Mouse (Mus musculus) hindbrain, embryonic 16.5 days (tissue): ENCODE results near the gene Setd3. TPM values are rescaled to one million over a fixed set of nuclear protein-coding genes. Genes with fewer than 3 reads are reported as not detected.

Experiments used
- ATAC-seq: fragments of 200-750 bp; cut with Nextera tagmentation; 2 replicates; pipeline ENCODE4 v1.8.0; 2017; ENCODE audit warnings: moderate TSS enrichment, moderate library complexity
- H3K27ac ChIP-seq: fragments of 300-500 bp; sonication (generic); 2 replicates; pipeline ENCODE4 v1.5.1; 2014; ENCODE audit warnings: low read depth, mild to moderate bottlenecking, control low read depth, low read length, moderate library complexity
- H3K27me3 ChIP-seq: fragments of 300-500 bp; sonication (generic); replicated peaks from 2 replicates; pipeline ENCODE4 v1.6.1; 2014; ENCODE audit warnings: low read length; ENCODE audit not compliant: control insufficient read depth, insufficient read depth
- H3K36me3 ChIP-seq: fragments of 300-500 bp; sonication (generic); 2 replicates; pipeline ENCODE4 v1.6.1; 2014; ENCODE audit warnings: mild to moderate bottlenecking, low read length, moderate library complexity, mixed read lengths; ENCODE audit not compliant: control insufficient read depth, insufficient read depth
- H3K4me1 ChIP-seq: fragments of 300-500 bp; sonication (generic); 2 replicates; pipeline ENCODE4 v1.6.1; 2014; ENCODE audit warnings: low read depth, low read length; ENCODE audit not compliant: control insufficient read depth, insufficient read depth
- H3K4me2 ChIP-seq: fragments of 300-500 bp; sonication (generic); 2 replicates; pipeline ENCODE4 v1.6.1; 2014; ENCODE audit warnings: mild to moderate bottlenecking, low read length, control low read depth, moderate library complexity
- H3K4me3 ChIP-seq: fragments of 300-500 bp; sonication (generic); 2 replicates; pipeline ENCODE4 v1.5.1; 2014; ENCODE audit warnings: mild to moderate bottlenecking, low read length, control low read depth, moderate library complexity
- H3K9ac ChIP-seq: fragments of 300-500 bp; sonication (generic); 2 replicates; pipeline ENCODE4 v1.6.1; 2014; ENCODE audit warnings: low read depth, mild to moderate bottlenecking, control low read depth, low read length, moderate library complexity
- H3K9me3 ChIP-seq: fragments of 300-500 bp; sonication (generic); 2 replicates; pipeline ENCODE4 v1.6.1; 2014; ENCODE audit warnings: mild to moderate bottlenecking, low read length, moderate library complexity; ENCODE audit not compliant: control insufficient read depth
- WGBS: fragments of 180-500 bp; shearing (Covaris S2); extraction: QIAGEN DNeasy Blood & Tissue Kit; methylation state at CpG from one replicate; pipeline ENCODE4 v1.1.7; 2014; 5-methylcytosine and 5-hydroxymethylcytosine counted together
- polyA plus RNA-seq: library from polyadenylated mRNA; unstranded; fragments of >200 nt; fragmentation: Nextera tagmentation; extraction: Ambion mirVana; gene quantifications from 2 replicates; pipeline ENCODE4 v1.2.1, GENCODE M21; 2015

Gene Setd3
- polyA plus RNA-seq, 1 experiment from 2014 or later = 93.6 TPM

DNA sequence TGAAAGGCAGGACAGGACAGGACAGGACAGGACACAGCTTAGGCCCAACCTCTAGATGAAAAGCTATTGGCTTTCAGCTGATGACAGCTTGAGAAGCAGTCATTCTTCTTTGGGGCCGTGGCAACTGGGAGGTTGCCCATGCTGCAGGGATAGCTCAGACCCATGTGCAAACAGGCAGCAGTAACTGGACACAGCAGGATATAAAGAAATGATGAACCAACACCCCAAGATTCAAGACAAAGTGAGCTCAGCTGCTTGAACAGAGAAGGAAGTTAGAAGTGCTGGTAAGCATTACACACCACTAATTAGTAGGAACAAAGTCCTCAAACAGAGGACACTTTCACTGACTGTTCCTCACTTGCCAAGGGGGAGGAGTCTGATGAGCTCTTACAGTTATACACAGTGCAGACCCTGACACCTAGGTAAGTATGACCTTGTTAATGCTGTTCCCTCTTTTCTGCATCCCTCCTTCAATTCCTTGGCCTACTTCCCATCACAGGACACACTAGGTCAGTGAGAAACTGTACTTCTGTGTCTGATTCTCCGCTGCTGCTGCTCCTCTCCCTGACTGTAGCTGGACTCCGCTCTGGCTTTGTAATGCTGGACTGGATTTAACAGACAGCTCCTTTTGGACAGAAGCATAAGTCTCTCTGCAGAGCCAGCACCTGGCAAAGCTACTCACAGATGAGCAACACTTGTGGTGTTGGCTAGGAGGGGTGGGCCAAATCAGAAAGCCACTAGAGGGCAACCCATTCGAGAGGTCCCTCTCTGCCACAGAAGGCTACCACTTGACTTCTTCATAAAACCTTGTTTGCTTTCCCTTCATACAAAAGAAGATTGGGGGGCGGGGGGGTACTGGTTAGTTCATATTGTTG, 35.3 kb downstream of the Setd3 start:
- no peak overlapping the region for H3K27ac ChIP-seq
- H3K9me3 ChIP-seq = no peaks in the 10 kb centered on the region
- WGBS = 87% methylated on average over 5 of the region's 5 CpGs
- no peaks in the 10 kb centered on the region for H3K4me1 ChIP-seq
- H3K4me2 ChIP-seq = no peak overlapping the region
- H3K36me3 ChIP-seq = no peaks in the 10 kb centered on the region; the same call in 1 of the 2 replicates
- H3K4me3 ChIP-seq = no peak overlapping the region
- H3K9ac ChIP-seq = no peak overlapping the region
- no peak for ATAC-seq
- H3K27me3 ChIP-seq = no peaks in the 10 kb centered on the region

DNA sequence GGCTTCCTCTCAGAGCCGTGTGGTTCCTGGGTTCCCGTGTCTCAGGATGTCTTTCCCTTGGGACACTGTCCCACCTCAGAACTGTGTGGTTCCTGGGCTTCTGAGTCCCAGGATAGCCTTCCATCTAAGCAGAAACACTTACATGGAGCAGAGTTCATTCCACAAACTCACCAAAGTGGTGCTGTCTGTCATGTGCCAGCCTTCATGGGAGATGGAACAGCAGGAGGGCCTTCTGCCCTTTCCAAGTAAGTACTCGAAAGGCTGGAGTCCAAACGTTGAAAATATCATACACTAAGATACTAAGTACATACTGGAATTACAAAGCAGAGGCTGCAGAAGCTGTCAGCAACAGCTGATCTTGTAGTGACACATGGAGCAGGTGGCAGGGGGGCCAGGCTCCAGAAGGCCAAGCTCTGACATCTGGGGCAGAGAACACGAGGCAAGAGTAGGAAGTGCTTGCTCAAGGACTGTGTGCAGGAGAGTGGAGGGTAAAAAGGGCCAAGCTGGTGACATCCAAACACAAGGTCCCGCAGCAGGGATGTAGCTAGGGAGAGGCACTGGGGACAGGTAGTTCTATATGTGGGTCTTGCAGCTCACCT, 43.4 kb downstream of the Setd3 start:
- 82% methylated on average over 6 of the region's 6 CpGs for WGBS
- ATAC-seq = no peak
- no peak overlapping the region for H3K9ac ChIP-seq
- H3K9me3 ChIP-seq = no peaks in the 10 kb centered on the region
- no peaks in the 10 kb centered on the region for H3K27me3 ChIP-seq
- H3K36me3 ChIP-seq = peaks cover 4% of the 10 kb centered on the region; the same call in 1 of the 2 replicates
- no peak overlapping the region for H3K4me2 ChIP-seq
- H3K27ac ChIP-seq = no peak overlapping the region
- no peaks in the 10 kb centered on the region for H3K4me1 ChIP-seq
- no peak overlapping the region for H3K4me3 ChIP-seq

DNA sequence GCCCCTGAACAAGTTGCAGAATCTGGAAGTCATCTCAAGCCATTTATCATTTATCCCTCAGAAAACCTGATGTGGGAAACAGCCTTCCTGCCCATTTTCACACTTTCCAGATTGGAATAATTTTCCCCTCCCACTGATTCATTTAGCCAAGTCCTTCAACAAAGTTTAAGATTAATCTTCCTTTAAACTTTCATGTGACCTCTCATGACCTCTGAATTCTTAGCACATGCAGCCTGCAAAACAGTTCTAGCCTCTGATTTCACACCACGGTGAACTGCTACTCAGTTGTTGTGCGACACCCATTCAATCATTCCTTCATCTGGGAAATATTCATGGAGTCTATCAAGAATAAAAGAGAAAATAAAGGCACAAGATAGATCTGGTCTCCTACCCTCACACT, 45.9 kb downstream of the Setd3 start:
- no peaks in the 10 kb centered on the region for H3K27me3 ChIP-seq
- no peak overlapping the region for H3K4me2 ChIP-seq
- H3K9me3 ChIP-seq = no peaks in the 10 kb centered on the region
- H3K36me3 ChIP-seq = peaks cover 4% of the 10 kb centered on the region; the same call in 1 of the 2 replicates
- no peak overlapping the region for H3K27ac ChIP-seq
- ATAC-seq = no peak
- H3K4me1 ChIP-seq = no peaks in the 10 kb centered on the region
- H3K9ac ChIP-seq = no peak overlapping the region
- WGBS = 77% methylated on average over 2 of the region's 2 CpGs
- no peak overlapping the region for H3K4me3 ChIP-seq

GRCm38 (mm10) chr12:108132450-108133070, 46.6 kb downstream of the Setd3 start:
- Histone ChIP-seq H3K4me1 (no peaks in the 10 kb centered on the region), H3K9ac (no peak overlapping the region), H3K36me3 (peaks cover 4% of the 10 kb centered on the region; the same call in 1 of the 2 replicates), H3K27me3 (no peaks in the 10 kb centered on the region), H3K27ac (no peak overlapping the region), H3K9me3 (no peaks in the 10 kb centered on the region), H3K4me2 (no peak overlapping the region), H3K4me3 (no peak overlapping the region)
- 81% methylated on average over 8 of the region's 8 CpGs for WGBS
- ATAC-seq = no peak

- H3K27ac ChIP-seq = no peak overlapping the region
- H3K36me3 ChIP-seq = no peaks in the 10 kb centered on the region
- no peak overlapping the region for H3K9ac ChIP-seq
- H3K4me2 ChIP-seq = no peak overlapping the region
- peak; percentile 73; the same call in 1 of the 2 replicates for ATAC-seq
- WGBS = 4% methylated on average over 2 of the region's 2 CpGs
- H3K4me1 ChIP-seq = peaks cover 16% of the 10 kb centered on the region
- H3K27me3 ChIP-seq = no peaks in the 10 kb centered on the region
- no peaks in the 10 kb centered on the region for H3K9me3 ChIP-seq
- no peak overlapping the region for H3K4me3 ChIP-seq
These were observed 57.8 kb downstream of the Setd3 start for GRCm38 (mm10) chr12:108121288-108121687.

DNA sequence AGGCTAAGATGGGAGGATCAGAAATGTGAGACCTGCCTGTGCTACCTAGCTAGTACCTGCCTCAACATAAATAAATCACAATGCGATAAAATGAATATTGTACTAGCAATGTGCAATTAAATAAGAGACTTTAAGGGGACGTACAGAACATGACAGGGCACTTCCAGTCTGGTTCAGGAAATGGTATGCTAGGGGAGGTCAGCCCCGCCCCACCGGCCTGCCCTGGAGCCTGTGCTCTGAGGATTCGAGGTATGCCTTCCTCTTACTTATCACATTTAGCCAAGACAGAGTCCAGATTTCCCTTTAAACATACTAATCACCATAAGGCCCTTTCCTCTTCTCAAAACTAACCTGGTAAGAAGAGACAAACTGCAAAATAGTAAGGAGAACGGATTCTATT, 58.7 kb downstream of the Setd3 start:
- no peaks in the 10 kb centered on the region for H3K9me3 ChIP-seq
- no peak for ATAC-seq
- WGBS = 85% methylated on average over 6 of the region's 6 CpGs
- no peak overlapping the region for H3K27ac ChIP-seq
- H3K9ac ChIP-seq = no peak overlapping the region
- H3K4me1 ChIP-seq = peaks cover 16% of the 10 kb centered on the region
- H3K4me3 ChIP-seq = no peak overlapping the region
- H3K36me3 ChIP-seq = no peaks in the 10 kb centered on the region
- H3K4me2 ChIP-seq = no peak overlapping the region
- no peaks in the 10 kb centered on the region for H3K27me3 ChIP-seq

- Histone ChIP-seq H3K4me2 (no peak overlapping the region), H3K9me3 (no peaks in the 10 kb centered on the region)
- no peak for ATAC-seq
These were observed 59.2 kb downstream of the Setd3 start for GRCm38 (mm10) chr12:108119930-108120329.

DNA sequence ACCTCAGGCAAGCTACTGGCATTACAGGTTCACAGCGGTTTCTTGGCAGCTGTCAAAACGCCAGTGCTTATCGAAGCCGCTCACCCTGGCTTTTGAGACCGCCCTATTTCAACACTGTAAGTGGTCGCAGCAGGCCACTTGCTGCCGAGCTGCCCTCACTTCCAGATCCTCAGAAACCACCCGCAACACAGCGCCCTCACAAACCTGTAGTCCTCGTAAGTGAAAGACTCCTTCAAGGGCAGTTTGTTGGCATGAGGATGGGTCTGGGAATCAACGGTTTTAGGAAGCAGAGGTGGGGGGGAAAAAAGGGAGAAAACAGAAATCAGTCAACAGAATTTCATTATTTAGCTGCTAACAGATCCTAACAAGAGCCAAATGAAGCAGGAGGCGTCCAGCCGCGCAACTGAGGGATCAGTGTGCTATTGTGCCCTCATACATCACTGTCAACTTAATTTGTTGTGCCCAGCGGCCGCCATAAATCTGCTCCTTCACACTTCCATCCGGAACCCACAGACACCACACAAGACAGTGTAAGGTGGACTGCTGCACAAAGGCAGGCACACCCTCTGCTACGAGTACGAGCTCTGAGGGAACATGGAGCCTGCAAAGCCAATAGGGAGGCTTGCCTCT, 60.1 kb downstream of the Setd3 start:
- Histone ChIP-seq H3K4me1 (peaks cover 16% of the 10 kb centered on the region), H3K27ac (peak overlapping the region; percentile 34; the same call in 1 of the 2 replicates), H3K36me3 (no peaks in the 10 kb centered on the region), H3K9me3 (no peaks in the 10 kb centered on the region), H3K4me3 (0 out of 2 replicates have a peak overlapping the region, but pooled peaks have one; percentile 5), H3K4me2 (peak overlapping the region; percentile 46), H3K9ac (0 out of 2 replicates have a peak overlapping the region, but pooled peaks have one; percentile 27), H3K27me3 (no peaks in the 10 kb centered on the region)
- peak; percentile 76 for ATAC-seq
- 20% methylated on average over 19 of the region's 19 CpGs for WGBS

More at GRCm38 (mm10) chr12:108119930-108120329, 59.2 kb downstream of the Setd3 start:
- H3K27ac ChIP-seq = no peak overlapping the region
- H3K4me3 ChIP-seq = no peak overlapping the region
- H3K4me1 ChIP-seq = peaks cover 16% of the 10 kb centered on the region
- no peaks in the 10 kb centered on the region for H3K36me3 ChIP-seq
- no peaks in the 10 kb centered on the region for H3K27me3 ChIP-seq
- 50% methylated on average over 9 of the region's 9 CpGs for WGBS
- H3K9ac ChIP-seq = no peak overlapping the region
